ENCODE assay signal across 16 mouse cellular contexts in genomic region chr11:55127937-55128336, GRCm38 (mm10). TPM values are rescaled to one million over a fixed set of nuclear protein-coding genes. Genes with fewer than 3 reads are reported as not detected.
A peak's percentile ranks its signal among the peaks of the same experiment; 100 is the strongest.
DNase-seq lines count a peak whose midpoint lies in the region.
"Had no signal": no experiment of that assay in that cellular context is flagged by ENCODE, and none has a peak within 500 bp of the region (broad histone marks: within the 10 kb centered on the region; RNA-seq: fewer than 3 reads in every experiment).

No protein-coding gene starts in this region.

- DNase-seq in adrenal gland, adult 8-10 months: peak; percentile 65
- no peak for DNase-seq in adrenal gland, postnatal 4 days (ENCODE audit: low spot score in 2 of 2)
- peak; percentile 28 to 42 for DNase-seq in left cerebral cortex, postnatal 14 days (ENCODE audit: low spot score in 2 of 2)
- DNase-seq in left cerebral cortex, postnatal 10 days (ENCODE audit: extremely low spot score in 1 of 2, low spot score in 2 of 2): no peak
- DNase-seq in adrenal gland, postnatal 10 days: peak; percentile 46
- DNase-seq in telencephalon, adult 2 months (ENCODE audit: low read depth, low spot score): peak; percentile 39
- DNase-seq in cerebellum, adult 9-10 months: no peak
- no peak for DNase-seq in lung, postnatal 14 days
- DNase-seq: cerebellum, adult 9-11 months; heart, adult 11 months; lung, embryonic 14.5 days had no signal

- intact Hi-C loops in left cerebral cortex, postnatal 14 days (cut with DNase I): no loop called here
- intact Hi-C loops in left cerebral cortex, postnatal 10 days (cut with DNase I): no loop called here

RNA-seq across cellular contexts. Expression of gene Slc36a3, which starts 23.6 kb away (rescaled TPM):
- total RNA-seq in adrenal gland, adult 8-10 months (2022): not detected
- not detected for total RNA-seq in adrenal gland, postnatal 4 days (2021)
- not detected for total RNA-seq in left cerebral cortex, postnatal 14 days (2021)
- total RNA-seq in left cerebral cortex, postnatal 10 days (2021): not detected
- total RNA-seq in adrenal gland, postnatal 10 days (2021): not detected
- total RNA-seq: hematopoietic stem cell, adult 5-6 weeks; layer of hippocampus, adult 2 months; liver, adult 2 months; megakaryocyte progenitor cell, adult 5-6 weeks; midbrain, postnatal 0 days had no signal

RNA-seq across cellular contexts. Expression of gene Gm2a, which starts 30.0 kb away (rescaled TPM):
- total RNA-seq in adrenal gland, adult 8-10 months (2022): 100 to 1,000 TPM; 254 to 285 (median 274) TPM
- 100 to 1,000 TPM; 114 to 115 TPM for total RNA-seq in adrenal gland, postnatal 4 days (2021)
- 10 to 100 TPM; 48.6 to 49.2 TPM for total RNA-seq in left cerebral cortex, postnatal 14 days (2021)
- 10 to 100 TPM; 43.8 to 45.2 TPM for total RNA-seq in left cerebral cortex, postnatal 10 days (2021)
- total RNA-seq in adrenal gland, postnatal 10 days (2021): 10 to 100 TPM; 75.3 to 78.6 TPM

RNA-seq across cellular contexts. Expression of gene Ccdc69, which starts 50.0 kb away (rescaled TPM):
- total RNA-seq in adrenal gland, adult 8-10 months (2022): 1 to 10 TPM; 3.9 to 7.5 (median 4.5) TPM
- 1 to 10 TPM; 4.9 to 5.0 TPM for total RNA-seq in adrenal gland, postnatal 4 days (2021)
- under 1 TPM; 0.27 to 0.55 TPM for total RNA-seq in left cerebral cortex, postnatal 14 days (2021)
- under 1 TPM; 0.36 to 0.56 TPM for total RNA-seq in left cerebral cortex, postnatal 10 days (2021)
- total RNA-seq in adrenal gland, postnatal 10 days (2021): 1 to 10 TPM; 7.3 to 7.8 TPM

RNA-seq across cellular contexts. Expression of gene Slc36a2, which starts 56.9 kb away (rescaled TPM):
- 10 to 100 TPM; 11.2 to 54.4 (median 43.2) TPM for total RNA-seq in adrenal gland, adult 8-10 months (2022)
- 10 to 100 TPM; 45.2 to 66.6 TPM for total RNA-seq in adrenal gland, postnatal 4 days (2021)
- under 1 TPM; 0.26 to 0.42 TPM for total RNA-seq in left cerebral cortex, postnatal 14 days (2021)
- total RNA-seq in left cerebral cortex, postnatal 10 days (2021): under 1 TPM; 0.17 to 0.63 TPM
- 100 to 1,000 TPM; 213 to 290 TPM for total RNA-seq in adrenal gland, postnatal 10 days (2021)
- total RNA-seq: hematopoietic stem cell, adult 5-6 weeks; liver, adult 2 months had no signal

Comparison
In these comparisons a context has a peak if more than half of its experiments do, and no peak if none do; other contexts are left out.
1. DNase-seq: peak in adrenal gland, adult 8-10 months (single experiment), left cerebral cortex, postnatal 14 days (2 of 2), adrenal gland, postnatal 10 days (single experiment) and telencephalon, adult 2 months (single experiment); none in adrenal gland, postnatal 4 days (0 of 2), left cerebral cortex, postnatal 10 days (0 of 2), cerebellum, adult 9-10 months (single experiment) and lung, postnatal 14 days (single experiment).